Mouse (Mus musculus) embryonic fibroblast, embryonic 13.5 days (primary cell): ENCODE data around the gene Slc25a36. TPM values are rescaled to one million over a fixed set of nuclear protein-coding genes. Genes with fewer than 3 reads are reported as not detected.

Experiments used
- H3K27ac ChIP-seq: 2 replicates; pipeline ENCODE4 v1.5.1; 2012; ENCODE audit warnings: low read length, control low read depth, inconsistent platforms; ENCODE audit not compliant: insufficient read depth
- H3K4me1 ChIP-seq: 2 replicates; pipeline ENCODE4 v1.6.1; 2011; ENCODE audit warnings: low read length; ENCODE audit not compliant: control insufficient read depth, insufficient read depth
- H3K4me3 ChIP-seq: 2 replicates; pipeline ENCODE4 v1.5.1; 2011; ENCODE audit warnings: mild to moderate bottlenecking, control low read depth, low read length; ENCODE audit not compliant: insufficient read depth
- CTCF ChIP-seq: IDR thresholded peaks from 2 replicates; pipeline ENCODE4 v1.5.1; 2011; ENCODE audit warnings: mild to moderate bottlenecking, control low read depth, low read length, moderate library complexity, borderline replicate concordance; ENCODE audit not compliant: insufficient read depth
- POLR2A ChIP-seq: IDR thresholded peaks from 2 replicates; pipeline ENCODE4 v1.6.1; 2011; ENCODE audit warnings: low read depth, mild to moderate bottlenecking, control low read depth, low read length, moderate library complexity
- polyA plus RNA-seq: library from polyadenylated mRNA; stranded (reverse); fragments of >200 nt; gene quantifications from 2 replicates; pipeline ENCODE4 v1.2.4, GENCODE M21; 2011; ENCODE audit warnings: low read depth; ENCODE audit not compliant: missing spikeins, insufficient read length

Slc25a36 gene
- polyA plus RNA-seq, 1 experiment = 132 TPM

DNA sequence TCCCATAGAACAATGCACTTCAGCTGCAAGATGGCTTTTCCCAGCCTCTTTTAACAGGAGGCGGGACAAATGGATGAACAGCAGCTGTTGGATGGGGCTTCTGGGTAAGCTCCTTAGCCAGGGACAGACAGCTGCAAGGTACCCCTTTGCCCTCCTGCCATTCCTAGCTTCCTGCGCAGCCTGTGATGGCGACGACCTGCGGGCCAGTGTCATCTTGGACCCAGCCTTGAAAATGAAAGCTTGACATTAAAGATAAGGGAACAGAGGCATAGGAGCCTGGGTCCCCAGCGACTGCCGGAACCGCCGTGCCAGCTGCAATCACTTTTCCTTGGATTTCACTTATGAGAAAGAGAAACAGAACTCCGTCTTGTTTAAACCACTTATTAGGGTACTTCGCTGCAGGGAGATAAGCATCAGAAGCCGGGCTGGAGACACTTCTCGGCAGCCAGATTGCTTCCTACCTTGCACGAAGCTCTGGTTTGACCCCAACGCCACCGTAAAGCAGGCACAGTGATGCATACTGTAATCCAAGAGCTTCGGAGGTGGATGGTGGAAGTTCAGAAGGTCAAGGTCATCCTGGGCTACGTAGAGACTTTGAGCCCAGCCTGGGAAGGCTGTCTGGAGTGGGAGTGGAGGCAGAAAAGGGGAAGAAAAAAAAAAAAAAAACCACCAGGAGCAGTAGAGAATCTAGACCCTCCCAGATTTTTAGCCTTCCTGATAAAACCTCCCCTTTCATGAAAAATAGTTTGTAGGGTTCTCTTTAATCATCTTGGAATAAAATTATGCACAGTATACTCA, 54.2 kb downstream of the Slc25a36 start:
- Histone ChIP-seq H3K27ac (no peak overlapping the region), H3K4me3 (no peak overlapping the region), H3K4me1 (no peaks in the 10 kb centered on the region)
- TF ChIP-seq POLR2A (no peak), CTCF (no peak)

DNA sequence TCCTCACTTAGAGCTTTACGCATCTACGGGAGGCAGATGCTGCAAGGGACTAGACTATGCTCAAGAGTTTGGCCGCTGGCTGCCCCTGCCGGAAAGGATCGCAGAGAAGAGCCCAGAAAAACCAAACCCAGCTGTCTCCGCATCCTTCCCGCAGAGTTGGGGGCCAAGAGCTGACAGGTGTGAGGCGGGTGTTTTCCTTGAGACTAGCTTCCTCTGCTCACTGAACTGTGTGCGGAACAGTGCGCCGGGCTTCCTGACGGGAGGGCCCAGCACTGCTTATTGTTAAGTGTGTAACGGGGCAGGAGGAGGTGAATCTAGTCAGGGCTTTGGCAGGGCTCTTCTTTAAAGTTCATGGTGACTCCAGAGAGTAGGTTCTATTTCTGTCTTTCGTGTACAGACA, 55.1 kb downstream of the Slc25a36 start:
- no peaks in the 10 kb centered on the region for H3K4me1 ChIP-seq
- H3K27ac ChIP-seq = no peak overlapping the region
- TF ChIP-seq POLR2A = no peak
- TF ChIP-seq CTCF = no peak

GRCm38 (mm10) chr9:97051176-97051575, 59.8 kb downstream of the Slc25a36 start:
- H3K27ac ChIP-seq = no peak overlapping the region
- TF ChIP-seq CTCF = no peak
- no peaks in the 10 kb centered on the region for H3K4me1 ChIP-seq
- H3K4me3 ChIP-seq = no peak overlapping the region

More for the DNA sequence above, 55.1 kb downstream of the Slc25a36 start:
- H3K4me3 ChIP-seq = no peak overlapping the region

DNA sequence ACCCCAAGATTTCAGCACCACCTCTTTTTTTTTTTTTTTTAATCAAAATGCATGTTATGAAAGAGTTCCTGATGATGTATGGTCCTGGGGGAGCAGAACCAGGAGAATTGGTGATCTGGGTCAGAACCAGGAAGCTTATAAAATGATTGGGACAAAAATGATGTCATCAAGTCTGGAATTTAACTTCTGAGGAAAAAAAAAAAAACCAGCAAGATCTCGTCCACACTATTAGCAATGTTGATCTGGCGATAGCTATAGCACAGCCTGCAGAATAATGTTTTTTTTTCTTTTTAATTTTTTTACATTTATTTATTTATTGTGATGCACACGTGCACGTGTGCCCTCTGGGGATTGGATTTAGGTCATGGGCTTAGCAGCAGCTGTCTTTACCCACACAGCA, 64.7 kb downstream of the Slc25a36 start:
- no peak overlapping the region for H3K27ac ChIP-seq
- no peak overlapping the region for H3K4me3 ChIP-seq
- TF ChIP-seq POLR2A = no peak
- no peak for TF ChIP-seq CTCF
- no peaks in the 10 kb centered on the region for H3K4me1 ChIP-seq

DNA sequence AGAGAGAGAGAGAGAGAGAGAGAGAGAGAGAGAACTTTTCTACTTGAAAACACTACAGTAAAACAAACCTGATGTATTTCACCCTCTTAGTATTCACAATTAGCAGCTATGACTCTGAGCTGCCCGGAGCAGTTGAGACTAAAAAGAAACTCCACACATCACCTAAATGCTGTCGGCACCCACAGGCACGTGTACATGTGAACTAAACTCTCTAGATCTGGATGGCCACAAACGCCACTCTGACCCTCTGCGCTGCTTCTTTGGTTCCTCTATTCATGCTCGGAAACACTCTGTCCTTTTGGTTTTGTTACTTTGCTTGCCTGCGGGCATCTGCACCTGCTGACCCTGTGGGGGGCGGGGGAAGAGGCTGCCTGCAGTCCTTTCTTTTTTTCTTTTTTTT, 69.3 kb downstream of the Slc25a36 start:
- H3K4me1 ChIP-seq = no peaks in the 10 kb centered on the region
- no peak overlapping the region for H3K27ac ChIP-seq
- no peak overlapping the region for H3K4me3 ChIP-seq
- no peak for TF ChIP-seq CTCF
- TF ChIP-seq POLR2A = no peak

- no peak overlapping the region for H3K4me3 ChIP-seq
- no peak overlapping the region for H3K27ac ChIP-seq
- H3K4me1 ChIP-seq = no peaks in the 10 kb centered on the region
- TF ChIP-seq CTCF (no peak), POLR2A (no peak)
These were observed 72.9 kb downstream of the Slc25a36 start for GRCm38 (mm10) chr9:97038010-97038409.

- Histone ChIP-seq H3K27ac (no peak overlapping the region), H3K4me3 (no peak overlapping the region), H3K4me1 (no peaks in the 10 kb centered on the region)
- no peak for TF ChIP-seq POLR2A
- TF ChIP-seq CTCF = no peak
These were observed 74.3 kb downstream of the Slc25a36 start for GRCm38 (mm10) chr9:97036656-97037055.

DNA sequence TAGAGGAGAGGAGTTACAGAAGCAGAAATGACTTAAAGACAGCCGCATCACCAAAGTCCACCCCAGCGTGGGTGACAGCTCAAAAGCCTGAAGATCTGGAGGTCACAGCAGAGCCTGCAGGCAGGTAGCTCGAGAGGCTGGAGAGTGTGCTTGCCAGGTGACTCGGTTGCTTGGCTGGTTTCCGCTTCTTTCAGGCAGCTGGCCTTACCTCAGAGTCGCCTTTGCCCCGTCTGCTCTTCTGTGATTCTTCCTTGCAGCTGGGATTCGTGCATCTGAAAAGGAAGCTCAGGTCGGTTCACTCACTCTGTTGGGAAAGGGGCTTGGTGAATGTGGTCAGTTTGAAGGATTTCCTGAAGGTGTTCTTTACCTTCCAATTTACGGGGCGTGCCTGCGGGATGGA, 83.6 kb downstream of the Slc25a36 start:
- Histone ChIP-seq H3K4me1 (no peaks in the 10 kb centered on the region), H3K4me3 (no peak overlapping the region), H3K27ac (no peak overlapping the region)
- TF ChIP-seq POLR2A (no peak), CTCF (no peak)

DNA sequence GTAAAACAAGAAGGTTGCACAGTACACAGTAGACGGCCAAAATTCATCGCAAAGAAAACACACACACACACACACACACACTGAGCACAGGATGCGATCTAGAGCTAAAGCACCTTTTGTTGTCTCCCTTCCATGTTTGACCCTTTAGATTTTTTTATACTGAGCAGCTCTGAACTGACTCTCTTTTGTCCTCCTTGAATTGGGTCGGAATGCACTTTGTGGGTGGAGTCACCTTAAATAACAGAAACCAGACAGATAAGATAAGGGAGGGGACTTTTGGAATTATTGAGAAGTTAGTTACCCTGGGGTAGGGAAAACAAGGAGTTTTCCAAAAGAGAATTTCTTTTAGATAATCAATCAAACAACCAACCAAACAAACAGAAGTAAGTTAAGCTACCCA, 85.0 kb downstream of the Slc25a36 start:
- Histone ChIP-seq H3K4me3 (no peak overlapping the region), H3K4me1 (no peaks in the 10 kb centered on the region), H3K27ac (no peak overlapping the region)
- no peak for TF ChIP-seq CTCF
- TF ChIP-seq POLR2A = no peak

Other genes with a start within 250 kb of the Slc25a36 start
- 19.5 and 31.4 TPM in 2 replicates for gene Pxylp1, start 218.5 kb downstream of the Slc25a36 start, polyA plus RNA-seq
- 1.8 and 1.9 TPM in 2 replicates for gene Spsb4, start 92.3 kb downstream of the Slc25a36 start, polyA plus RNA-seq